Mouse (Mus musculus) limb, embryonic 11.5 days (tissue): ENCODE results near the gene Hipk2. TPM values are rescaled to one million over a fixed set of nuclear protein-coding genes. Genes with fewer than 3 reads are reported as not detected.

ENCODE experiments used
- ATAC-seq: fragments of 200-750 bp; cut with Nextera tagmentation; 2 replicates; pipeline ENCODE4 v1.8.0; 2017; ENCODE audit warnings: low read depth; ENCODE audit not compliant: insufficient number of reproducible peaks, low FRiP score, low TSS enrichment
- DNase-seq: peaks from one replicate; pipeline ENCODE4 v3.0.0-alpha.2; 2015; ENCODE audit warnings: low spot score
- H3K27ac ChIP-seq: fragments of 300-500 bp; sonication (generic); replicated peaks from 2 replicates; pipeline ENCODE4 v1.5.1; 2014; ENCODE audit warnings: low read depth, mild to moderate bottlenecking, low read length
- H3K27me3 ChIP-seq: fragments of 300-500 bp; sonication (generic); 2 replicates; pipeline ENCODE4 v1.6.1; 2014; ENCODE audit warnings: mild to moderate bottlenecking, low read length, mixed read lengths; ENCODE audit not compliant: control insufficient read depth, insufficient read depth
- H3K36me3 ChIP-seq: fragments of 300-500 bp; sonication (generic); 2 replicates; pipeline ENCODE4 v1.6.1; 2014; ENCODE audit warnings: mild to moderate bottlenecking, low read length, moderate library complexity, mixed read lengths; ENCODE audit not compliant: control insufficient read depth, insufficient read depth
- H3K4me1 ChIP-seq: fragments of 300-500 bp; sonication (generic); 2 replicates; pipeline ENCODE4 v1.6.1; 2014; ENCODE audit warnings: low read length, mixed read lengths; ENCODE audit not compliant: control insufficient read depth, insufficient read depth
- H3K4me2 ChIP-seq: fragments of 300-500 bp; sonication (generic); 2 replicates; pipeline ENCODE4 v1.6.1; 2014; ENCODE audit warnings: low read depth, mild to moderate bottlenecking, moderate library complexity; ENCODE audit not compliant: severe bottlenecking
- H3K4me3 ChIP-seq: fragments of 300-500 bp; sonication (generic); 2 replicates; pipeline ENCODE4 v1.5.1; 2014; ENCODE audit warnings: low read depth, low read length
- H3K9ac ChIP-seq: fragments of 300-500 bp; sonication (generic); 2 replicates; pipeline ENCODE4 v1.6.1; 2014; ENCODE audit warnings: mild to moderate bottlenecking, low read length
- H3K9me3 ChIP-seq: fragments of 300-500 bp; sonication (generic); 2 replicates; pipeline ENCODE4 v1.6.1; 2016; ENCODE audit warnings: low read length; ENCODE audit not compliant: control insufficient read depth
- WGBS: fragments of 180-500 bp; shearing (Covaris S2); extraction: QIAGEN DNeasy Blood & Tissue Kit; methylation state at CpG from one replicate; pipeline ENCODE4 v1.1.7; 2014; 5-methylcytosine and 5-hydroxymethylcytosine counted together
- polyA plus RNA-seq: library from polyadenylated mRNA; unstranded; fragments of >200 nt; fragmentation: Nextera tagmentation; extraction: Ambion mirVana; gene quantifications from 2 replicates; pipeline ENCODE4 v1.2.1, GENCODE M21; 2014

Hipk2 gene
- polyA plus RNA-seq, 1 experiment from 2014 or later, result 20.5 TPM

DNA sequence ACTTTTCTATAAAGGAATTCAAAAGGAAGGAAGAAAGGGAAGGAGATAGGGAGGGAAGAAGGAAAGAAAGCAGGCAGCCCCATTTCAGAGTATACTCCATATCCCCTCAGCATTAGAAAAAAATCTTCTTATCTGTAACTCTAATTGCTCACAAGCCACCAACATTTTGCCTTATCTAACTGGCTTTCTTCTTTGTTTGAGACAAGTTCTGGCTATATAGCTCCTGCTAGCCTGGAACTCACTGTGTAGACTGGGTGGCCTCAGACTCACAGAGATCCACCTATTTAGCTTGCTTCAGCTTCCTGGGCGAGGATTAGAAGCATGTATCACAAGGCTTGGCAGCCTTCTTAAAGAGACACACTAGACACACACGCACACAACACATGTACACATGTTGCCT lies 24.2 kb downstream of the Hipk2 start:
- no peak for ATAC-seq
- peaks cover 23% of the 10 kb centered on the region for H3K4me1 ChIP-seq

DNA sequence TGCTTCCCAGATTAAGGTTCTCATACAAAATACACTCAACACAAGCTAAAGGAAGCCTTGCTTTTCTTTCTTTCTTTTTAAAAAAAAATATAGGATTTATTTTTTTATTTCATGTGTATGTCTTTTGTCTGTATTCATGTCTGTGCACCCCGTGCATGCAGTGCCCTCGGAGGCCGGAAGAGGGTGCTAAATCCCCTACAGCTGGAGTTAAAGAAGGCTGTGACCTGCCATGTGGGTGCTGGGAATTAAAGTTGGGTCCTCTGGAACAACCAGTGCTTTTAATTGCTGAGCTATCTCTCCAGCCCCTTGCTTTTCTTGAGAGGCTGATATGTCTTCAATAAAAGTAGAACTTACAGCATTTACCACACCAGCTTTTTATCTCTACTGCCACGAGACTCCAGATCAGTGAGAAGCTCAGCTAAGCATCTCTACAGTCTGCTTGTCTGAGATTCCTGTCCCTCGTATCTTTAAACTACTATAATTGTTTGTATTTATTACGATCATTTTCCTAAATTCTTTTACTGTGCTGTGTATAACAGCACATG lies 25.2 kb downstream of the Hipk2 start:
- no peak overlapping the region for H3K4me2 ChIP-seq
- H3K9ac ChIP-seq, result no peak overlapping the region
- DNase-seq, result no peak
- H3K4me3 ChIP-seq, result no peak overlapping the region
- ATAC-seq, result no peak
- H3K36me3 ChIP-seq, result no peaks in the 10 kb centered on the region
- no peaks in the 10 kb centered on the region for H3K9me3 ChIP-seq
- WGBS, result 96% methylated on average over 6 of the region's 6 CpGs
- no peak overlapping the region for H3K27ac ChIP-seq
- H3K4me1 ChIP-seq, result peaks cover 23% of the 10 kb centered on the region
- H3K27me3 ChIP-seq, result no peaks in the 10 kb centered on the region

More for the DNA sequence above, 24.2 kb downstream of the Hipk2 start:
- DNase-seq, result no peak
- H3K9ac ChIP-seq, result no peak overlapping the region
- WGBS, result 90% methylated on average over 2 of the region's 2 CpGs
- H3K4me2 ChIP-seq, result no peak overlapping the region
- no peak overlapping the region for H3K27ac ChIP-seq
- no peak overlapping the region for H3K4me3 ChIP-seq
- no peaks in the 10 kb centered on the region for H3K9me3 ChIP-seq
- H3K27me3 ChIP-seq, result no peaks in the 10 kb centered on the region
- H3K36me3 ChIP-seq, result no peaks in the 10 kb centered on the region

DNA sequence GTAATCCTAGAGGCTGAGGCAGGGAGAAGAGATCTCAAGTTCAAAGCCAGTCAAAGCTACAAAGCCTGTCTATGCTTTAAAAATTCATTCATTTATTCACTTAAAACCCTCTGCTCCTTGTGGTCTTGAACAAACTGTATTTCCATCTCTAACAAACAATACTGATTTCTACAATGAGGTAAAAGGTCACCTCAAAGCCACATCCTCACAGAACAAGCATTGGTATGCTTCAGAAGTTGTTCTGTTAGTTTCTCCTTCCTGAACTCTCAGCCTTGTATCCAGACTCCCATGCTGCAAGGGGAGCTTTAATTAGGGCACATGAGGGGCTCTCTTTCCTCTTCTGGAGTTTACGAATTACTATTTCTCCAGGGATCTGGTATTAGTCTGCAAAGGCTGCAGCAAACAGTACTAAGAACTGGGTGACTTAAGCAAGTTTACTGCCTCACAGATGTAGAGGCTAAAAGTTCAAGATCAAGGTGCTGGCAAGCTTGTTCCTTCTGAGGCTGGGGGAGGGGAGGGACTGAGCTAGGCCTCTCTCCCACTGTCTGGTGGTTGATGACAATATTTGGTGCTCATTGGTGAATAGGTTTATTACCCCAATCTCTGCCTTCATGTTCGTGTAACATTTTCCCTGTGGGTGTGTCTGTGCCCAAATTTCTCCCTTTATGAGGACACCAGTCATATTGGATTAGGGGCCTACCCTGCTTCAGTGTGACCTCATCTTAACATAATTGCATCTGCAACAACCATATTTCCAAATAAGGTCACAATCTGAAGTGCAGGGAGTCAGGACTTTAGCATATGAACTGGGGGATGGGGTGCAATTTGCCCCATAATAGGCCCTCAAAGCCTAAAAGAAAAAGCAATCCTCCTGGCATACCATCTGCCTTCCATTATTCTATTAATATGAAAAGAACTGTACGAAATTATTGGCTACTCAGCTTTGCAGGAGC lies 27.7 kb downstream of the Hipk2 start:
- DNase-seq (no peak), ATAC-seq (0 out of 2 replicates have a peak, but pooled peaks have one; percentile 31)
- H3K4me2 ChIP-seq, result no peak overlapping the region
- H3K27me3 ChIP-seq, result no peaks in the 10 kb centered on the region
- 36% methylated on average over 3 of the region's 3 CpGs for WGBS
- H3K36me3 ChIP-seq, result no peaks in the 10 kb centered on the region
- H3K4me1 ChIP-seq, result peaks cover 25% of the 10 kb centered on the region
- H3K9me3 ChIP-seq, result no peaks in the 10 kb centered on the region
- no peak overlapping the region for H3K9ac ChIP-seq
- H3K4me3 ChIP-seq, result no peak overlapping the region
- H3K27ac ChIP-seq, result no peak overlapping the region

DNA sequence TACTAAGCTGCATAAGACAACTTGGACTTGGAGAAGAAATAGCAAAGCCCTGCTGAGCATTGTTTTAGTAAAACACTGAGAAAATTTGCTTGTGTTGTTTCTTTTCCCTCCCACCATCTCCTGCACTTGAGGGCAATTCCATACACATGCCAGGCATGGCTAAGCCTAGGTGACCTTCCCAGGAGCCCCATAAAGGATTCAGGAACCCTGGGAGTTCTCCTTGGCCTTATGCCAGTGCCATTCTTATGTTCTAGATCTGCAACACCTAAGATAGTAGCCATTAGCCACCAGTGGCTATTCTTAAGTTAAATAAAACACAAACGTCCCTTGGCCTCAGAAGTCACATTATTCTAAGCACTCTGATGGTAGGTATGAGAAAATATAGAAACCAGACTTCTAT lies 28.5 kb downstream of the Hipk2 start:
- Histone ChIP-seq H3K9ac (no peak overlapping the region), H3K27me3 (no peaks in the 10 kb centered on the region), H3K4me1 (peaks cover 25% of the 10 kb centered on the region), H3K9me3 (no peaks in the 10 kb centered on the region), H3K4me3 (no peak overlapping the region), H3K36me3 (no peaks in the 10 kb centered on the region), H3K4me2 (no peak overlapping the region), H3K27ac (no peak overlapping the region)
- ATAC-seq (no peak), DNase-seq (no peak)
- 25% methylated on average over 1 of the region's 1 CpGs for WGBS

DNA sequence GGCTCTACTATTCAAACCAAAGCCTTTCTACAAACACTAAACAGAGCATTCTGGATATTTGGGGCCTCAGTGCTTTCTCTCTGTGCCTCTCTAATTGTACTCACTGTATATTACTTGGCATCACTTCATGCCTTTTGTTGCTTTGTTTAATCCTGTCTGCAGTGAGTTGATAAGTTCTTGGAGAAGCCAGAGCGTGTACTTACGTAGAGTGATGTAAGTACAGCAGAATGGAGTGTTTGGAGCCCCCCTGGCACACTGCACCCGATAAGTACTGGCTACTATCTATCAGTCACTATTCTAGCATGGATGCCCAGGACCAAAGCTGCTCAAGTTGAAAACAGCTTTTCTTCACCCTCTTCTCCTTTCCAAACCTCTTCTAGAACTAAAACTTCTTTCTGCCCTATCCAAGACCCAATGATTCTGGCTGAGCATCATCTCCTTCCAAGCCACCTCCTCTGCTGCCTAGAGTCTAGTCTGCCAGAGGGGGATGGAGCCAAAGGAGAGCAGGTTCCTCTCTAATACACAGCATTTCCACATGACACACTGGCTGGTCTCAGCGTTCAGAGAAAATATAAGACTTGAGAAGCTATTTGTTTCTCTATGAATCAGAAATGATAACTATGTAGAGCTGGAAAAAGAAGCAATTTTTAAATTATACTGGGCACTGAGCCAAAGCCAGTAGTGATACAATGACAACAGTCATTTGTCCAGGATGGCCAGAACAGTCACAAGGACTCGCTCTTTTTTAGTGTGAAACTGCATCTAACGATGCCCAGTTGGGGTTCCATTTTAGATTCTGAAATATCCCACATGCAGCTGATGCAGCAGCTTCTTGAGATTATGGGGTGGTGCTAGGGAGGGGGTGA lies 29.4 kb downstream of the Hipk2 start:
- H3K4me2 ChIP-seq, result no peak overlapping the region
- no peaks in the 10 kb centered on the region for H3K27me3 ChIP-seq
- DNase-seq, result no peak
- H3K4me3 ChIP-seq, result no peak overlapping the region
- 93% methylated on average over 6 of the region's 6 CpGs for WGBS
- ATAC-seq, result no peak
- no peak overlapping the region for H3K27ac ChIP-seq
- H3K9ac ChIP-seq, result no peak overlapping the region
- H3K4me1 ChIP-seq, result peaks cover 25% of the 10 kb centered on the region
- H3K36me3 ChIP-seq, result no peaks in the 10 kb centered on the region
- no peaks in the 10 kb centered on the region for H3K9me3 ChIP-seq

DNA sequence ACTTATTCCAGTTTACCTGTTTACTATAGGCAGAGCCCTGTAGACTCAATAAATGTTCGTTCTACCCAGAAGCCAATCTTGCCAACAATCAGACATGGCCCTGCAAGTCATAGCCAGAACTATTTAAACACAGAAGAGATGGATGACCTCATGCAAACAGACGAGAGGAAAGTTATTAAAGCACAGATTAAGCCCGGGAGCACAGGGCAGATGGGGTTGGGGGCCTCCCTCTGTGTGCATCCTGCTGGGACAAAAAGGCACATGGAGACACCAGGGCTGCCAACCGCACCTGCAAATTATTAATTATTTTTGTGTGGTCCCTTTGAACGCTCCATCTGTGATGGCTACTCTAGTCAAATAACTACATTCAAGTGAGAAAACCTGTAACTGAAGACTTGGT lies 30.1 kb downstream of the Hipk2 start:
- Histone ChIP-seq H3K4me2 (no peak overlapping the region), H3K27me3 (no peaks in the 10 kb centered on the region), H3K9me3 (no peaks in the 10 kb centered on the region), H3K27ac (no peak overlapping the region), H3K4me1 (peaks cover 25% of the 10 kb centered on the region), H3K36me3 (no peaks in the 10 kb centered on the region), H3K9ac (no peak overlapping the region), H3K4me3 (no peak overlapping the region)
- WGBS, result 74% methylated on average over 5 of the region's 5 CpGs
- DNase-seq (no peak), ATAC-seq (no peak)

DNA sequence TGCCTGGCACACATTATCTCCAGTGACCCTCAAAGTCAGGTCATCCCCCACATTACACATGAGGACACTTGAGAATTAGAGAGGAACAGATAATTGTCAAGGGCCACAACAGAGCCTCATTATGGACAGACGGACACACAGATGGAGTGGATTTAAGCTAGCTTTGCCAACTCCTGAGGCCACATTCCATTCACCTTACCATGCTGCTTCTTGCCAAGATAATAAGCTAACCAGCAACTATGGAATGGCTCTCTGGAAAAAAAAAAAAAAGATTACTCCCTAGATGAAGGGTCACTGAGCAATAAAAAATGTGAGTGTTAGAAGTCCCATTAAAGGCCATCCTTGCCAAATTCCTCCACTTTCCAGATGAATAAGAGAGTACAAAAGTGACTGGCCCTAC lies 30.8 kb downstream of the Hipk2 start:
- H3K9me3 ChIP-seq, result no peaks in the 10 kb centered on the region
- H3K36me3 ChIP-seq, result no peaks in the 10 kb centered on the region
- no peak overlapping the region for H3K4me3 ChIP-seq
- no peak overlapping the region for H3K27ac ChIP-seq
- no peak overlapping the region for H3K4me2 ChIP-seq
- ATAC-seq, result no peak
- H3K9ac ChIP-seq, result no peak overlapping the region
- DNase-seq, result no peak
- 77% methylated on average over 1 of the region's 1 CpGs for WGBS
- H3K4me1 ChIP-seq, result peaks cover 25% of the 10 kb centered on the region
- H3K27me3 ChIP-seq, result no peaks in the 10 kb centered on the region

DNA sequence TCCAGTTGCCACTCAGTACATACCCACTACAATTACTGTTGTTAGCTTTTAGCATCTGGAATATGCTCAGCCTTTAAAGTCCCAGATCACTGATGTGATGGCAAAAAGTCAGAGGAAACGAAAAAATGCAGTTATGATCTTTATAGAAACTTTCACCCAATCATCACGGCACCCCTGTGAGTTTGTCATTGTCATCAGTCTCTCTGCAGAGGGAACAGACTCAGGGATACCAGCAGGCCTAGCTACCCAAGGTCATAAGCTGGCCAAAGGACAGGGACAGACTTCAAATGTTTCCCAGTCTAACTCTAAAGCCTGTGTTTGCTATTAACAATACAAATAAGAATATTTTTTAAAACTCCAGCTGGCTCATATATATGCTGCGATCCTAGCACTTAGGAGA lies 34.4 kb downstream of the Hipk2 start:
- H3K36me3 ChIP-seq, result peaks cover 2% of the 10 kb centered on the region
- H3K4me2 ChIP-seq, result no peak overlapping the region
- H3K9me3 ChIP-seq, result no peaks in the 10 kb centered on the region
- WGBS, result 89% methylated on average over 3 of the region's 3 CpGs
- H3K27me3 ChIP-seq, result no peaks in the 10 kb centered on the region
- peaks cover 2% of the 10 kb centered on the region; the same call in 1 of the 2 replicates for H3K4me1 ChIP-seq
- H3K27ac ChIP-seq, result no peak overlapping the region
- ATAC-seq (no peak), DNase-seq (no peak)
- no peak overlapping the region for H3K9ac ChIP-seq
- H3K4me3 ChIP-seq, result no peak overlapping the region
